8 mouse cellular contexts compared by ENCODE assay signal in the genomic region with DNA sequence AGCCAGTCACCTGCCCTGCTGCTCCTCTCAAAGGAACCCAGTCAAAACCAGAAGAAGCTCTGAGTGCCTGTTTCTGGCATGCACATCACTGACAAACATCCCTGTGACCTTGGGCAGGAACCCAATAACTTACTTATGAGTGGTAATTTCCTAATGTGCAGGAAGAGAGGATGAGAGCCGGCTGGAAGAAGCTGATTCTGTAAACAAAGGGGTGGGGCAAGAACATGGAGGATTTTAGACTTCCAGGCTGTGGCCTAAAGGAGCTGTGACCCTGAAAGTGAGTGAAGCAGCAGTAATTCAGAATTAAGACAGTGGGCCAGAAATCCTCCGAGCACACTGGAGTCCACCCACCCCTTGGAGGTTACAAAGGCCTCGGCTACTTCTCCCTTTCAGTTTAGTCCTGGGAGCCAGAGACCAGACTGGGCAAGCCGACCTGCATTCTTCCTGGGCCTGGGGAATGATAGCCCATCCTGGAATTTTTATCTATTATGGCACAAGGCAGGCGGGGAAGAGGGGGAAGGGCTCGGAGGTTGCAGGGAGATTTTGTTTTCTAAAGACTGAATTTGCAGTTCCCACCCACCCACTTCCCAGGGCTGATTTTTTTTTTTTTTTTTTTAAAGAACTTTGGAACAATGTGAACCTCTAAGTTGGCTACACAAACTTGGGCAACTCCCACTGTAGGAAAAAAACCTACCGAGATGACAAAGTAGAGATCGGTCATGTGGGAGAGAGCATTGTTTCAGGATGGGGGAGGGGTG. TPM values are rescaled to one million over a fixed set of nuclear protein-coding genes. Genes with fewer than 3 reads are reported as not detected.
A peak's percentile ranks its signal among the peaks of the same experiment; 100 is the strongest.
DNase-seq lines count a peak whose midpoint lies in the region; ATAC-seq and TF ChIP-seq lines count a peak whose summit lies in the region.

No protein-coding gene starts in this region.

- peak overlapping the region; percentile 72 for H3K9ac ChIP-seq in heart, embryonic 13.5 days
- no peak overlapping the region; the same call in 1 of the 2 replicates for H3K9ac ChIP-seq in kidney, postnatal 0 days (ENCODE audit: low read depth, low read length)

- ATAC-seq in heart, embryonic 13.5 days (ENCODE audit: extremely low read depth, insufficient number of reproducible peaks, low FRiP score, low TSS enrichment) = no peak
- no peak for ATAC-seq in kidney, postnatal 0 days (replicated peaks; ENCODE audit: low FRiP score, low read depth)

- H3K36me3 ChIP-seq in heart, embryonic 13.5 days = no peaks in the 10 kb centered on the region
- no peaks in the 10 kb centered on the region for H3K36me3 ChIP-seq in kidney, postnatal 0 days (ENCODE audit: insufficient read depth, low read length)

- H3K9me3 ChIP-seq in heart, embryonic 13.5 days = no peaks in the 10 kb centered on the region
- no peaks in the 10 kb centered on the region for H3K9me3 ChIP-seq in kidney, postnatal 0 days (replicated peaks; ENCODE audit: low read length)

- peak overlapping the region; percentile 100 for H3K27ac ChIP-seq in heart, embryonic 13.5 days (replicated peaks)
- peak overlapping the region; percentile 100 for H3K27ac ChIP-seq in kidney, postnatal 0 days

- no peak for TF ChIP-seq CTCF in kidney, postnatal 0 days (IDR thresholded peaks at IDR 0.05; ENCODE audit: low read depth)

- H3K27me3 ChIP-seq in heart, embryonic 13.5 days (replicated peaks) = no peaks in the 10 kb centered on the region
- H3K27me3 ChIP-seq in kidney, postnatal 0 days (ENCODE audit: insufficient read depth, low read length) = no peaks in the 10 kb centered on the region

- peaks cover 78% of the 10 kb centered on the region for H3K4me1 ChIP-seq in heart, embryonic 13.5 days
- H3K4me1 ChIP-seq in kidney, postnatal 0 days (replicated peaks; ENCODE audit: insufficient read depth, low read length) = peaks cover 55% of the 10 kb centered on the region

- WGBS in heart, embryonic 13.5 days = 6% methylated on average over 8 of the region's 8 CpGs
- 5% methylated on average over 8 of the region's 8 CpGs for WGBS in kidney, postnatal 0 days

- H3K4me3 ChIP-seq in heart, embryonic 13.5 days = peak overlapping the region; percentile 5; the same call in 1 of the 2 replicates
- H3K4me3 ChIP-seq in kidney, postnatal 0 days (replicated peaks; ENCODE audit: low read depth, low read length) = no peak overlapping the region

- DNase-seq in adrenal gland, adult (ENCODE audit: inconsistent age in 2 of 2, low spot score in 1 of 2) = peak; percentile 80 to 94
- DNase-seq in adrenal gland, adult 18-20 months (ENCODE audit: low spot score in 2 of 2) = no peak
- DNase-seq in embryo, embryonic 11 days = peak; percentile 52
- DNase-seq in kidney, postnatal 0 days (ENCODE audit: low spot score) = peak; percentile 93
- DNase-seq in lung, postnatal 25 days (ENCODE audit: low spot score) = peak; percentile 90
- DNase-seq in testis, postnatal 10 days (ENCODE audit: low spot score) = peak; percentile 79
- no peak for DNase-seq in layer of hippocampus, adult 18-20 months (ENCODE audit: low spot score in 2 of 2)

- H3K4me2 ChIP-seq in heart, embryonic 13.5 days = peak overlapping the region; percentile 50
- peak overlapping the region; percentile 23 for H3K4me2 ChIP-seq in kidney, postnatal 0 days (ENCODE audit: low read length)

RNA-seq across cellular contexts. Expression of gene Scyl1, which starts 35.0 kb away (rescaled TPM):
- 100 to 1,000 TPM in 1 of 2 experiments, 10 to 100 TPM in 1; 92.3 to 105 TPM for total RNA-seq in adrenal gland, adult 18-20 months (2021)
- 55.8 and 59.6 TPM in 2 replicates for polyA plus RNA-seq in heart, embryonic 13.5 days (2015; fragmentation: Nextera tagmentation; extraction: Ambion mirVana)
- polyA plus RNA-seq in kidney, postnatal 0 days (2015; fragmentation: Nextera tagmentation; extraction: Ambion mirVana) = 63.5 and 65.1 TPM in 2 replicates
- 10 to 100 TPM; 77.3 to 80.3 TPM for total RNA-seq in layer of hippocampus, adult 18-20 months (2021)

Comparison
In these comparisons a context has a peak if more than half of its experiments do, and no peak if none do; other contexts are left out.
1. DNase-seq: peak in adrenal gland, adult (2 of 2), embryo, embryonic 11 days (single experiment), kidney, postnatal 0 days (single experiment), lung, postnatal 25 days (single experiment) and testis, postnatal 10 days (single experiment); none in adrenal gland, adult 18-20 months (0 of 2) and layer of hippocampus, adult 18-20 months (0 of 2).